Mouse (Mus musculus): ENCODE data around the gene Fmnl2.

Fmnl2 gene

DNA sequence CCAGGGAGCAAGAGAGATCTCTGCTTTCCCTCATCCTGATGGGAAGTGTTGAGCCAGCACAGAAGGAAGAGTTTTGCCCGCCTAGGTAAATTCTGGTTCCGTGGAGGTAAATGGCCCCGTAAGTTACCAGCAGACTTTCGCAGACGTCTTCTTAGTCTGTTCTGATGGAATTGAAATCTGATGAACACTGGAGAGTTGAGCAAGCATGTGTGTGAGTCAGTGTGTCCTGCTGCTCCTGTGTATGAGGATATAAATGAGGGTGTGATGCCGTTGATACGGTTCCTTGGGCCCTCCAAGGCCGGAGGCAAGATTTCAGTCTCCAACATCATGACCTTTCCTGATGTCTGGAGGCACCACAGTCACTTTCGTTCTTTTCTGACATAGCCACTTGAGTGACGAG lies 98.2 kb downstream of the Fmnl2 start:
- DNase-seq (ENCODE audit: low spot score) = no peak

GRCm38 (mm10) chr2:52957771-52958534 lies 100.3 kb downstream of the Fmnl2 start:
- no peak for DNase-seq (ENCODE audit: low spot score)

DNA sequence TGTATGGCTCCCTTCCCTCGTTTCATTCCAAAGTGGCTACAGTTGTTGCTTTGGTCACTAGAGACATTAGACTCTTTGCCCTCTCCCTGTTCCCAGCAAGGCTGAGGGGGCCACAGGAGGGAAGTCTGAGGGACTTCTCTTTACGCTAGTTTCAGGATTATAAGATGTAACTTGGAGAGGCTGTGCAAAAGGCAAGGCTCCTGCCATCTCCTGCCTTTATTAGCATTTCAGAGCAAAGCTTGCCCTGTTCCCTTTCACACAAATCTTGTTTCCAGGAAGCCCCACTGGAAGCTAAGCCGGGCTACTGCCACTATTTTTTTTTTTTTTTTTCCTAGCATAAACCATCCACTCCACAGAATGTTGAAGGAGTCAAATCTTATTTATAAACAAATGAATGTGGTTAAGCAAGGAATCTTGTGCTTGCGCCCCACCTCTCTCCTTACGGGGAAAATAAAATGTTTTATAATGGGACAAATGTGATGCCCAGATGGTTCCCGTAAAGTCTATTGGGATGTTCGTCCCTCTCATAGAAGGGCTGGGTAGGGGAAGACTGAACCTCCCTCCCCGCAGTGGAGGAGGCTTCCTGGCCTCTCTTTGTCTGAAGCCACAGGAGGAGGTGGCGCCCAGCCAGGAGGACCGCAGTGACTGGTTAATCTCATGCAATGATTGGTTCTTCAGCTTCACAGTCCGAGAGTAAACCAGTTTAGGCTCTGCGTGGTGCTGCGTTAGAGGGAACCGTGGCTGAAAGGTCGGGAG lies 101.1 kb downstream of the Fmnl2 start:
- DNase-seq (ENCODE audit: low spot score) = no peak

DNA sequence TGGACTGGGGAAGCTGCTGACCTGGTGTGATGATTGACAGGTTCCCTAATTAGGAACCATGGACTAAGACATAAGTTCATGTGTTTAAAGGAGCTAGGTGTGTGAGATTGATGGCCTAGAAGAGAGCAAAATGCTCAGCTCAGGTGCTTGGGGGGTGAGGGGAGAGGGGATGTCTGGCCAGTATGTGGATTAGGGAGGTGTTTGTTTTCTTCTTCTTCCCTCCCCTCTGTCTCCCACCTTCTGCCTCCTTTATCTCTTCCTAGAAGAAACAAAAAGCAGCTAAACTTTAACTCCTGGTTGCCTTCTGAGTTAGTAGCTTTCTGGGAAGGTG lies 101.6 kb downstream of the Fmnl2 start:
- DNase-seq (ENCODE audit: low spot score) = no peak

GRCm38 (mm10) chr2:52959982-52960381 lies 102.3 kb downstream of the Fmnl2 start:
- DNase-seq (ENCODE audit: low spot score) = no peak

DNA sequence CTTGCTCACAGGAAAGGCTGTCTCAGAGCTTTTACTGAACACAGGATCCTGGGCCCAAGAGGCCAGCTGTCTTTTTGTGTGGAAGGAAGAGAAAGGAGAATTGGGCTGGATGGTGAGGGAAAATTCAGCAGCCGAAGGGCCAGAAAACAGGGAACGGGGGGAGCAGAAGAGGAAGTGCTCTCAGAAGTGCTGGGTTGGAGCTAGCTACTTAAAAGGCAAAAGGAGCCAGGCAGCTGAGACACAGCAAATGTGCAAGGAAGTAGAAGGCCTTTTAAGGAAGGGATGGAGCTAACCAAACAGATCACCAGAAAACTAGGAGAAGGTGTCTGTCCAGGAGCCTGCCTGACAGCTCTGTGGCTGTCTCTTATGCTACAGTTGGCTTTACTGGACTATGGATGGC lies 103.0 kb downstream of the Fmnl2 start:
- DNase-seq (ENCODE audit: low spot score) = no peak

DNA sequence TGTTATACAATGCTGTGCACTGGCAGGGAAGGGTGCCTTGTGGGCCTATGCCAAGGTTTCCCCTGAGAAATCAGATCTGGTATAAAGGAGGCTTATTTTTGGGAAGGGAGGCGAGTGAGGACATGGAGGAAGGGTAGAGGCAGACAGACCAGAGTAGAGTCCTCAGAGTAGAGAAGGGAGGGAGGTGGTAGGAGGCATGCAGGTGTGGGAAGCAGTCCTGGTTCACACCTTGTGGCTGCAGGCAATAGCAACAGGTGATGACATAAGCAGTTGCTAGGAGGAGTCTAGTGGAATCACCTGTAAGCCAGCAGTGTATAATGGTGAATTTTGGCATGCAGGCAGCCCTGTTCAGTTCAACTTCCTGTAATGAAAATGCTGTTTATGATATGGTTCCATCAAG lies 105.8 kb downstream of the Fmnl2 start:
- DNase-seq (ENCODE audit: low spot score) = no peak

DNA sequence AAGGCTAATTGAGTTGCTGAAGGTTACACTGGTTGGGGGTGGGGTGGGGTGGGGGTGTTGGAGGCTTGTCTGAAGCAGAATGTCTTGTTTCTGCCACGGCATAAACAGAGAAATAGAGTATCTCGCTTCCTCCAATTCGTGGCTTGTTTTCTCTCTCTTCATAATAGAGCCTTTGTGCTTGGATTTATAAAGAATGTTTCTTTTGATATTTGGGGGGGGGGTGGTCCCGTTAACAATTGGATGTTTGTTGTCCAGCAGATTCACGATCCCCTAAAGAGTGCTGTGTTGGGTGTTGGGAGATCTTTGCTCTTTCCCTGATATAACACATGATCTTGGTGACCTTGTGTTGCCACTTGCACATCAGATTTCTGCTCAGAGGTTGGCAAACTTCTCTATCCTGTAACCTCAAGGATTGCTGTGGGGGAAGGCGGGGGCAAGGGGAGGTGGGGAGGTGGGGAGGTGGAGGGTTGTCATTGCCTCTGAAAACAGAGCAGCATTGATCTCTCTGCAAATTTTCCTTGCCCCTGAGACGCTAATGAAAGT lies 106.8 kb downstream of the Fmnl2 start:
- no peak for DNase-seq (ENCODE audit: low spot score)

DNA sequence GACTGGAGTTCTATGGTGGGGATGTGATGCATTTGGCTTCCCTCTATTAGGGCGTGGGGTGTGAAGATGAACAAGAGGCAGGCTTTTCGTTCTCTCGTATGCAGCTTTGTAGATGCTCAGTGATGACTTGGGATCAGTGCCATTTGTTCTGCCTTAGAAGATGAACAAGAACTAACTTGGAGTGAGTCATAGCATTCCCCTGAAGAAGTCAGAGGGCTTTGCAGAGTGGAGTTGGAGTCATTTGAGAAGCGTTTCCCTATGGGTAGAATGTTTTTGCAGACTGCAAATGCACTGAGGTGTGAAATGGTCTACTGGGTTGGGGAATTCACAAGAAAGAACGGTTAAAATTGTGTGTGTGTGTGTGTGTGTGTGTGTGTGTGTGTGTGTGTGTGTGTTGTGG lies 108.6 kb downstream of the Fmnl2 start:
- DNase-seq (ENCODE audit: low spot score) = no peak

DNA sequence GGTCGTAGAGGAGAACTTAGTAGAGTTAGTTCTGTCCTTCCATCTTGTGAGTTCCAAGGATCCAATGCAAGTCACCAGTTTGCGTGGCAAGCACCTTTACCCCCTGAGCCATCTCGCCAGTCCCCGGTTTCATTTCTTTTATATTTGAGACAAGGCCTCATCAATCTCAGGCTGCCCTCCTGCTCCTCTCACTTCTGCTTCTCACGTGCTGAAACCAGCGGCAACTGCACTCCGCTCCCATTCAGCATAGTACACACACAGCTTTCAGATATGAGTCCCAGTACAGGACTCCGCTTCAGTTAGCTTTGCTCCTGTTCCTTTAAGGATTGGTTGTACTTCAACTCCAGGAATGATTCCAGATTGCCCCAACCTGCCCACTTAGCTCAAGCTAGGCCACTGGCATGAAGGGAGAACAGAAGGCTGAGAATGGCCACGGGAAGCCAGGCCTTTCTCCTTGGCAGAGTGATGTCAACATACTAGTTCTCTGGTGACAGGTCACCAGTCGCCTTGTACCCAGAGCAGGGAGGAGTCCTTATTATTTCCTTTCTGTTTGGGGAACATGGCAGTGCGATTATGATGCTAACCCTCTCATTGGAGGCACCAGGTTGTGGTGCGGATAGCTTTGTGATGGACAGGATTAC lies 109.3 kb downstream of the Fmnl2 start:
- no peak for DNase-seq (ENCODE audit: low spot score)

DNA sequence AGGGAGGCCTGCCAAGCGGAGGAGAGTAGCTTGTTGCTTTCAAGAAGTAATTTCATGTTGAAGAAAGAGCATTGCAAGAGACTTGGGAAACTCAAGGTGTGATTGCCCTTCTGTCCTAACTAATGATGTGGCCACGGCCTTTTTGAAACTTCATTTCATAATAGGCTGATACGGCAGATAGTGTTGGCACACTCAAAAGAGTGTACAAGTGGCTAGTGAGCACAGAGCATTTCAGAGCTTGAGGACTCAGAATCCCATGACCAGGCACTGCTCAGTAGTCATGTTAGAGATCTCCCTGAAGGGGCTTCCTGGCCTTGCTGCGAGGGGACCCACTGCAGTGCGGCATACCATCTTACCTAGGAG lies 109.8 kb downstream of the Fmnl2 start:
- DNase-seq (ENCODE audit: low spot score) = no peak

- no peak for DNase-seq (ENCODE audit: low spot score)
These were observed 111.2 kb downstream of the Fmnl2 start for GRCm38 (mm10) chr2:52968884-52969283.

DNA sequence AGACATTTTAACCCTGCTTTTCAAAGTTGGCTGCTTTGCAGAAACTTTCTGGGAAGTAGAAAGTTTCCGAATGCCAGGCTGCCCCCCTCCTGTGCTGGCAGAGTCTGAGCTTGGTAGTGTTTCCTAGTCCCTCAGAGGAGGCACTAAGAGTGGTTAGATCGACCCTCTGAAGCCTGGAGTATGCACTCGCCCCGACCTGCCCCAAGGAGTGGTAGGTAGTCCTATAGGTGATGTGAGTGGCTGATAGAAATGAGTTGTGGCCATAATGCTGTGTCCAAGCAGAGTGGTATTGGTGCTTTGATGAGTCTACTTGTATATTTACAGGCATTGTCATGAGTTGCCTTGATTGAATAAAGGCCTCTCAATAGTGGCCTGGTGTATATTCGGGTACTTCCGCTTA lies 116.4 kb downstream of the Fmnl2 start:
- no peak for DNase-seq (ENCODE audit: low spot score)

- DNase-seq (ENCODE audit: low spot score) = no peak
These were observed 117.1 kb downstream of the Fmnl2 start for GRCm38 (mm10) chr2:52974776-52975175.

GRCm38 (mm10) chr2:52977921-52978675 lies 120.4 kb downstream of the Fmnl2 start:
- DNase-seq (ENCODE audit: low spot score) = no peak

DNA sequence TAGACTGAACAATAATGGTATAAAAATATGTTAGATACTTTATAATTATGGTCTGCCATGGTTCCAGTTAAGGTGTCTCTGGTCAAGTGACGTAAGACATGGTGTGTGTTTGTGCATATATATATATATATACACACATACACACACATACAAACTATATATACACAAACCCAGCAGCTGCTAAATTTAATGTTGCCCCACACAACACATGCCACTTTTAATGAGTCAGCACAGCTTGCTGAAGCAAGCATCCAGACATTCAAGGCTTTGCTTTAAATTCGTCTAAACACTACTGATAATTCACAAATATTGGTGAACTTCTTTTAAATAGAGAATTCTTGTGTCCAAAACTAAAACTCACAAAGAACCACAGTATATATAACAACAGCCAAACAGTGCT lies 121.1 kb downstream of the Fmnl2 start:
- DNase-seq (ENCODE audit: low spot score) = no peak

DNA sequence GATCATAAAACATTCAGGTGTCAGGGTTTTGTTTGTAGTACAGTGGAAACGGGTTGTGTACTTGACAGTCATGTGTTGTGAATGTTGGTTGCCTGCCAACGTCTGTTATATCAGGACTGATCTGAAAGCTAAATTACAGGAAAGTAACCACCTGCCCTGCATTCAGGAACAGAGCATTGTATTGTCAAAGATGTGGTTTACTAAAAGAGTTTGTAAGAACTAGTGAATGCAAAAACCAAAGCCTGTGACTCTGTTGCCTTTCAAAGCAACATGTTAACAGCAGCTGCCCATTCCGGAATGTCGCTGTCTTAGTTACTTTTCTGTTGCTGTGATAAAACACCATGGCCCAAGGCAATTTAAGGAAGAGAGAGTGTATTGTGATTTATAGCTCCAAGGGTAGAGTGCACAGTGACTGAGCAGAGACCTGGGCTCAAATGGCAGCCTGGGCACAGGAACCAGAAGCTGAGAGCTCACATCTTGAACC lies 121.7 kb downstream of the Fmnl2 start:
- DNase-seq (ENCODE audit: low spot score) = no peak

DNA sequence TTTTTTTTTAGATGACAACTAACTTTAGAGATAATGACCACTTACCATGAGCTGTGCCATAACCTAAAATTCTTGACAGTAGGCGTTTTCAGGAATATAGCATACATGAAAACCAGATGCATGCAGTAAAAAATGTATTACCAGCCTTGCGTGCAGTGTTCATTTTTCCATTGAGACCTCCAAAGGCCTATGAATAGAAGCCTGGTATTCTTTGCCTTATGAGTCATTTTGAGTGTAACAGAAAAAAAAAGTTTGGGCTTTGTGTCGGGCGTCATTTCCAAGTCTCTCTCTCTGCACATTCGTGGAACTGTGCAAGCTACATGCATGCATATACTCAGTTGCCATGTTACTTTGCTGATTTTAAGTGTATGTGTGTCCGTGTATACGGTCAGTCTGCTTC lies 123.5 kb downstream of the Fmnl2 start:
- DNase-seq (ENCODE audit: low spot score) = no peak

GRCm38 (mm10) chr2:52981595-52981994 lies 123.9 kb downstream of the Fmnl2 start:
- DNase-seq (ENCODE audit: low spot score) = no peak

DNA sequence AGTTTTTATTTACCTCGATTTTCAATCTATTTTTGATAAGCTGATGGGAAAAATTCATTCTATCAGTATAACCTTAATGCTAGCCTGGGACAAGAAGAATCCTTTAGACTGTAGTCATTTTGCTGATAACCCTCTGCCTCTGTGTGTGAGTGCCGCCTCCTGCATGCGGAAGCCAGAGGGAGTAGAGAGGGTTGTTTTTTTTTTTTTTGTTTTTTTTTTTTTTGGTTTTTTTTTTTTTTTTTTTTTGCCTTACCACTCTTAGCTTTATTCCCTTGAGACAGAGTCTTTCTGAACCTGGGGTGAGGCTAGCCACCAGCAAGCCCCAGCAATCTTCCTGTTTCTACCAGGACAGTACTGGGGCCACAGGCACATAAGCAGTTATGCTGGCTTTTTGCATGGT lies 124.8 kb downstream of the Fmnl2 start:
- no peak for DNase-seq (ENCODE audit: low spot score)

DNA sequence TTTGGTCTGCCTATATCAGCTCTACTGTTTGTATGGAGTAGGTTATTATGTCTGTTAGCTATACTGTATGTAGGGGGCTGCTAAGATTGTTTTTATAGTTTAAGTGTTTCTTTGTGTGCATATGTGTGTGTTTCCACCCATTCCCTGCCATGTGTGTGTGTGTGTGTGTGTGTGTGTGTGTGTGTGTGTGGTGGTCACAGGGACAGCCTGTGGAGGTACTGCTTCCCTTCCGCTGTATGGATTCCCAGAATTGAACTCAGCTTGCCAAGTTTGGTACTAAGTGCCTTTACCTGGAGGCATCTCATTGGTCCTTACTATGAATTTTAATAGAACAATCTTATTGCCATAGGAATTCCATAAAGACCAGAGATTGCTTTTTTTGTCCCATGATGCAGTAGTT lies 126.9 kb downstream of the Fmnl2 start:
- DNase-seq (ENCODE audit: low spot score) = no peak

GRCm38 (mm10) chr2:52985167-52985566 lies 127.5 kb downstream of the Fmnl2 start:
- DNase-seq (ENCODE audit: low spot score) = no peak
